Mouse (Mus musculus) heart, adult 2 months (tissue): ENCODE results near the gene Timm13. TPM values are rescaled to one million over a fixed set of nuclear protein-coding genes. Genes with fewer than 3 reads are reported as not detected.

Source experiments
- DNase-seq, 2 experiments: peaks; one replicate each; pipeline ENCODE4 v3.0.0; 2021
- H3K27ac ChIP-seq: fragments of 200-600 bp; 2 replicates; pipeline ENCODE4 v1.8.1; 2022
- H3K27me3 ChIP-seq: fragments of 200-500 bp; 2 replicates; pipeline ENCODE4 v1.6.1; 2012; ENCODE audit warnings: mild to moderate bottlenecking, low read length, inconsistent platforms, mixed read lengths; ENCODE audit not compliant: control insufficient read depth, insufficient read depth
- H3K36me3 ChIP-seq: fragments of 200-500 bp; 2 replicates; pipeline ENCODE4 v1.6.1; 2012; ENCODE audit warnings: low read length, inconsistent platforms; ENCODE audit not compliant: control insufficient read depth, insufficient read depth
- H3K4me1 ChIP-seq: fragments of 200-500 bp; 2 replicates; pipeline ENCODE4 v1.6.1; 2011; ENCODE audit warnings: low read length; ENCODE audit not compliant: control insufficient read depth, insufficient read depth
- H3K4me3 ChIP-seq: fragments of 200-600 bp; 2 replicates; pipeline ENCODE4 v1.8.1; 2022
- H3K79me2 ChIP-seq: fragments of 200-500 bp; replicated peaks from 2 replicates; pipeline ENCODE4 v1.6.1; 2012; ENCODE audit warnings: mild to moderate bottlenecking, inconsistent platforms, low read length, moderate library complexity, mixed read lengths; ENCODE audit not compliant: control insufficient read depth, insufficient read depth
- H3K9ac ChIP-seq: fragments of 200-500 bp; 2 replicates; pipeline ENCODE4 v1.6.1; 2012; ENCODE audit warnings: low read depth, mild to moderate bottlenecking, control low read depth, inconsistent platforms, low read length, mixed read lengths
- CTCF ChIP-seq: fragments of 200-600 bp; IDR thresholded peaks from 2 replicates; pipeline ENCODE4 v1.8.1; 2022; ENCODE audit warnings: antibody characterized with exemption, mild to moderate bottlenecking, moderate library complexity
- EP300 ChIP-seq: fragments of 200-500 bp; IDR thresholded peaks from 2 replicates; pipeline ENCODE4 v1.6.1; 2011; ENCODE audit warnings: low read depth, low read length, control low read depth; ENCODE audit not compliant: insufficient read depth
- POLR2A ChIP-seq: fragments of 200-500 bp; IDR thresholded peaks from 2 replicates; pipeline ENCODE4 v1.6.1; 2011; ENCODE audit warnings: mild to moderate bottlenecking, low read depth, low read length, control low read depth; ENCODE audit not compliant: insufficient read depth
- WGBS: fragments of 180-500 bp; shearing (Covaris S2); methylation state at CpG from one replicate; pipeline ENCODE4 v1.1.7; 2018; 5-methylcytosine and 5-hydroxymethylcytosine counted together
- intact Hi-C: fragments of 180-260 bp; cut with DNase I; formaldehyde crosslinking; loops from one replicate; pipeline ENCODE4 v1.15.1; 2025
- polyA plus RNA-seq: library from polyadenylated mRNA; depleted of rRNA; stranded (reverse); fragments of >200 nt; gene quantifications from 2 replicates; pipeline ENCODE4 v1.2.3, GENCODE M21; 2012
- total RNA-seq, 2 experiments: library from RNA; stranded (reverse); gene quantifications; 2 replicates each; pipeline ENCODE4 v1.2.3; 2021

Gene Timm13
- total and polyA plus RNA-seq, 3 experiments: 126 to 188 (median 133) TPM

- intact Hi-C loops: no loop called here
- Histone ChIP-seq H3K4me1 (peaks cover 9% of the 10 kb centered on the region), H3K27me3 (no peaks in the 10 kb centered on the region), H3K79me2 (no peaks in the 10 kb centered on the region), H3K36me3 (no peaks in the 10 kb centered on the region), H3K4me3 (no peak overlapping the region), H3K27ac (no peak overlapping the region), H3K9ac (no peak overlapping the region)
- DNase-seq: no peak
- no peak for TF ChIP-seq EP300
- TF ChIP-seq CTCF: no peak
- TF ChIP-seq POLR2A: no peak
- WGBS: 88% methylated on average over 8 of the region's 8 CpGs
Observed at GRCm38 (mm10) chr10:80899074-80899473, 1.7 kb downstream of the Timm13 start.

GRCm38 (mm10) chr10:80897861-80898510, 2.8 kb downstream of the Timm13 start:
- H3K9ac ChIP-seq: no peak overlapping the region
- no peak for DNase-seq
- no peak for TF ChIP-seq EP300
- TF ChIP-seq POLR2A: 0 out of 2 replicates have a peak, but pooled peaks have one; percentile 16
- no peak for TF ChIP-seq CTCF
- intact Hi-C loops: no loop called here
- H3K4me1 ChIP-seq: peaks cover 9% of the 10 kb centered on the region
- no peaks in the 10 kb centered on the region for H3K36me3 ChIP-seq
- H3K4me3 ChIP-seq: no peak overlapping the region
- no peaks in the 10 kb centered on the region for H3K27me3 ChIP-seq
- 41% methylated on average over 41 of the region's 41 CpGs for WGBS
- H3K27ac ChIP-seq: no peak overlapping the region
- H3K79me2 ChIP-seq: no peaks in the 10 kb centered on the region

- DNase-seq: no peak
- Histone ChIP-seq H3K27ac (no peak overlapping the region), H3K36me3 (no peaks in the 10 kb centered on the region), H3K9ac (no peak overlapping the region), H3K4me1 (peaks cover 9% of the 10 kb centered on the region), H3K4me3 (no peak overlapping the region), H3K27me3 (no peaks in the 10 kb centered on the region), H3K79me2 (no peaks in the 10 kb centered on the region)
- 67% methylated on average over 24 of the region's 24 CpGs for WGBS
- TF ChIP-seq CTCF (no peak), EP300 (no peak), POLR2A (no peak)
- intact Hi-C loops: no loop called here
Observed at GRCm38 (mm10) chr10:80896581-80897485, 3.9 kb downstream of the Timm13 start.

- TF ChIP-seq CTCF: no peak
- no peak for TF ChIP-seq EP300
- TF ChIP-seq POLR2A: no peak
- Histone ChIP-seq H3K4me3 (no peak overlapping the region), H3K9ac (no peak overlapping the region), H3K27me3 (no peaks in the 10 kb centered on the region), H3K79me2 (no peaks in the 10 kb centered on the region), H3K27ac (no peak overlapping the region), H3K4me1 (peaks cover 7% of the 10 kb centered on the region), H3K36me3 (no peaks in the 10 kb centered on the region)
- intact Hi-C loops: no loop called here
- 86% methylated on average over 6 of the region's 6 CpGs for WGBS
- DNase-seq: no peak
Observed at GRCm38 (mm10) chr10:80895697-80896096, 5.1 kb downstream of the Timm13 start.

GRCm38 (mm10) chr10:80895100-80895499, 5.7 kb downstream of the Timm13 start:
- TF ChIP-seq POLR2A (no peak), CTCF (no peak), EP300 (no peak)
- no peaks in the 10 kb centered on the region for H3K79me2 ChIP-seq
- H3K9ac ChIP-seq: no peak overlapping the region
- WGBS: 67% methylated on average over 7 of the region's 7 CpGs
- no peak overlapping the region for H3K4me3 ChIP-seq
- DNase-seq: no peak
- H3K27me3 ChIP-seq: no peaks in the 10 kb centered on the region
- intact Hi-C loops: no loop called here
- H3K36me3 ChIP-seq: no peaks in the 10 kb centered on the region
- peaks cover 7% of the 10 kb centered on the region for H3K4me1 ChIP-seq
- no peak overlapping the region for H3K27ac ChIP-seq

GRCm38 (mm10) chr10:80887181-80887580, 13.6 kb downstream of the Timm13 start:
- no peaks in the 10 kb centered on the region for H3K4me1 ChIP-seq
- peaks cover 2% of the 10 kb centered on the region; the same call in 1 of the 2 replicates for H3K27me3 ChIP-seq
- no peak overlapping the region for H3K4me3 ChIP-seq
- H3K36me3 ChIP-seq: no peaks in the 10 kb centered on the region
- peak; percentile 86 for TF ChIP-seq EP300
- no peak for TF ChIP-seq CTCF
- 2% methylated on average over 11 of the region's 11 CpGs for WGBS
- no peaks in the 10 kb centered on the region for H3K79me2 ChIP-seq
- no peak overlapping the region for H3K27ac ChIP-seq
- intact Hi-C loops: no loop called here
- DNase-seq: peak; percentile 79 to 86
- no peak overlapping the region for H3K9ac ChIP-seq
